Mouse (Mus musculus): ENCODE measurements at regions not wholly inside any gene's neighbourhood (a gene's known extent, or its start where the extent isn't known, plus 50 kb on each side); places are given as distances from the start of the nearest gene placed in this dataset.

- Histone ChIP-seq H3K9me3 (ENCODE audit: low read length) (no peaks in the 10 kb centered on the region), H3K4me2 (replicated peaks; ENCODE audit: low read depth, low read length) (no peak overlapping the region), H3K9ac (replicated peaks; ENCODE audit: low read depth) (no peak overlapping the region), H3K4me1 (ENCODE audit: insufficient read depth, low read depth, low read length) (no peaks in the 10 kb centered on the region), H3K27ac (ENCODE audit: low read length) (no peak overlapping the region), H3K4me3 (ENCODE audit: low read depth, low read length) (no peak overlapping the region), H3K27me3 (replicated peaks; ENCODE audit: insufficient read depth, low read length) (no peaks in the 10 kb centered on the region), H3K36me3 (ENCODE audit: insufficient read depth, low read length) (no peaks in the 10 kb centered on the region)
- ATAC-seq = no peak
- DNase-seq (ENCODE audit: low spot score) = no peak
- TF ChIP-seq EP300 (IDR thresholded peaks at IDR 0.05) = no peak
- TF ChIP-seq CTCF (IDR thresholded peaks at IDR 0.05) = no peak
- WGBS = 69% methylated on average over 9 of the region's 9 CpGs
Measured at GRCm38 (mm10) chr8:25324731-25325130, 500.6 kb upstream of the Adam5 start.

GRCm38 (mm10) chr8:25323643-25324420 is 499.7 kb upstream of the Adam5 start:
- ATAC-seq = peak; percentile 57
- no peak overlapping the region for H3K27ac ChIP-seq (ENCODE audit: low read length)
- 30% methylated on average over 19 of the region's 19 CpGs for WGBS

GRCm38 (mm10) chr8:25316383-25316782 is 492.2 kb upstream of the Adam5 start:
- Histone ChIP-seq H3K9me3 (ENCODE audit: low read length) (no peaks in the 10 kb centered on the region), H3K36me3 (ENCODE audit: insufficient read depth, low read length) (no peaks in the 10 kb centered on the region), H3K4me2 (replicated peaks; ENCODE audit: low read depth, low read length) (no peak overlapping the region), H3K4me1 (ENCODE audit: insufficient read depth, low read depth, low read length) (no peaks in the 10 kb centered on the region), H3K27ac (ENCODE audit: low read length) (no peak overlapping the region), H3K4me3 (ENCODE audit: low read depth, low read length) (no peak overlapping the region), H3K9ac (replicated peaks; ENCODE audit: low read depth) (no peak overlapping the region), H3K27me3 (replicated peaks; ENCODE audit: insufficient read depth, low read length) (no peaks in the 10 kb centered on the region)
- TF ChIP-seq EP300 (IDR thresholded peaks at IDR 0.05) (no peak), CTCF (IDR thresholded peaks at IDR 0.05) (no peak)
- ATAC-seq (no peak), DNase-seq (ENCODE audit: low spot score) (no peak)
- WGBS = 82% methylated on average over 4 of the region's 4 CpGs

More at GRCm38 (mm10) chr8:25323643-25324420, 499.7 kb upstream of the Adam5 start:
- no peaks in the 10 kb centered on the region for H3K9me3 ChIP-seq (ENCODE audit: low read length)
- no peak overlapping the region for H3K4me3 ChIP-seq (ENCODE audit: low read depth, low read length)
- DNase-seq (ENCODE audit: low spot score) = peak; percentile 55
- H3K36me3 ChIP-seq (ENCODE audit: insufficient read depth, low read length) = no peaks in the 10 kb centered on the region
- H3K9ac ChIP-seq (replicated peaks; ENCODE audit: low read depth) = no peak overlapping the region
- H3K27me3 ChIP-seq (replicated peaks; ENCODE audit: insufficient read depth, low read length) = no peaks in the 10 kb centered on the region
- H3K4me2 ChIP-seq (replicated peaks; ENCODE audit: low read depth, low read length) = no peak overlapping the region
- TF ChIP-seq EP300 (IDR thresholded peaks at IDR 0.05) = no peak
- no peak for TF ChIP-seq CTCF (IDR thresholded peaks at IDR 0.05)
- H3K4me1 ChIP-seq (ENCODE audit: insufficient read depth, low read depth, low read length) = no peaks in the 10 kb centered on the region

DNA sequence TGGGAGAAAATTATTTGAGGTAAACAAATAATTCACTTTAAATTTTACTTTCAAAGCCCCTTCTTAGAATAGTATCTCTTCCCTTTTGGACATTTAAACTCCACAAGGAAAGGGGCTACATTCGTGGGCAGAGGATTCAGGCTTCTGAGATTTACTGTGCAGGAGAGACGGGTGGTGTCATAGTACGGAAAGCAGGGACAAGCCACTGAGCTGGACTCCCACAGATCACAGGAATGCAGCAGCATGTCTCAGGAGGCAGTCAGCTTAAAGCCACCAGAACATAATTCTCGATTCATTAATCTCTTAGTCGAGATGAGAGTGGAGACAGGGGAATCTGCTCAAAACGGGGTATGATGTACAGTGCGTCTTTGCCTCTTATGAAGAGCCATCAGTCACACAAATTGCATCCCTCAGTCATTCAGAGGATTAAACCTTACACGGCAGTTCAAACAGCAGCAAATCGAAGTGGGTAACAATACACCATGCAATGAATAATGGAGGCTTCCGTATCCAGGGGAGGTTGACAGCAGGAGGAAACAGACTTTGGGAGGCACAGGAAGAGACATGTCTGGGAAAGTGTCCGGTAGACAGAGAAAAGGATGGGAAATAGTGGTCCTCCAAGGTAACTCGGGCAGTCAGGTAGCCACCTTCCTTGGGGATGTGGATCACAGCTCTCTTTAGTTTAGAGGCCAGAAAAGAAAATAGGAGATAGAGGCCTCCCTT is 487.8 kb upstream of the Adam5 start:
- WGBS = 48% methylated on average over 12 of the region's 12 CpGs

DNA sequence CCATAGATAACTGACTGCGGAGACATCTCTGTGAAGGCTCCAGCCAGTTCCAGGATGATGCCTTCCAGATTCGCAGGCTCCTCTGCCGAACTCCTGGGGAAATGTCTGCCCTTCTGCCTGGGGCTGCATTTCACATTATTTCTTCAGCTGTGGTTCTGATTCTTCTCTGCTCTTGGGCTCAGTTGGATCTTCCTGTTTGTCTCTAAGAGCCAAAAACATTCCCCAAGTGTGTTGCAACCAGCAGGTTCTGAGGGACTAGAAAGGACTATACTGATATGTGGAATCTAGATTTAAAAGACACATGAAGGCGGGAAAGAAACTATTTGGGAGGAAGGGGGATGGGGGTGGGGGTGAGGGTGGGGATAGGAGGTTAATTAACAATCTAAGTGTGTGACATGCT is 483.8 kb upstream of the Adam5 start:
- Histone ChIP-seq H3K4me3 (ENCODE audit: low read depth, low read length) (no peak overlapping the region), H3K4me1 (ENCODE audit: insufficient read depth, low read depth, low read length) (peaks cover 5% of the 10 kb centered on the region; the same call in 1 of the 2 replicates), H3K4me2 (replicated peaks; ENCODE audit: low read depth, low read length) (no peak overlapping the region), H3K9ac (replicated peaks; ENCODE audit: low read depth) (no peak overlapping the region), H3K27me3 (replicated peaks; ENCODE audit: insufficient read depth, low read length) (no peaks in the 10 kb centered on the region), H3K36me3 (ENCODE audit: insufficient read depth, low read length) (no peaks in the 10 kb centered on the region), H3K27ac (ENCODE audit: low read length) (no peak overlapping the region), H3K9me3 (ENCODE audit: low read length) (no peaks in the 10 kb centered on the region)
- 95% methylated on average over 4 of the region's 4 CpGs for whole genome bisulfite sequencing
- no peak for DNase-seq (ENCODE audit: low spot score)
- TF ChIP-seq CTCF (IDR thresholded peaks at IDR 0.05) = no peak
- TF ChIP-seq EP300 (IDR thresholded peaks at IDR 0.05) = no peak
- no peak for ATAC-seq

More for the DNA sequence above, 487.8 kb upstream of the Adam5 start:
- DNase-seq (ENCODE audit: low spot score) = no peak
- Histone ChIP-seq H3K4me2 (replicated peaks; ENCODE audit: low read depth, low read length) (no peak overlapping the region), H3K27me3 (replicated peaks; ENCODE audit: insufficient read depth, low read length) (no peaks in the 10 kb centered on the region), H3K9me3 (ENCODE audit: low read length) (no peaks in the 10 kb centered on the region), H3K27ac (ENCODE audit: low read length) (no peak overlapping the region), H3K9ac (replicated peaks; ENCODE audit: low read depth) (no peak overlapping the region), H3K4me3 (ENCODE audit: low read depth, low read length) (no peak overlapping the region), H3K36me3 (ENCODE audit: insufficient read depth, low read length) (no peaks in the 10 kb centered on the region), H3K4me1 (ENCODE audit: insufficient read depth, low read depth, low read length) (no peaks in the 10 kb centered on the region)
- ATAC-seq = no peak
- TF ChIP-seq EP300 (IDR thresholded peaks at IDR 0.05) = no peak
- no peak for TF ChIP-seq CTCF (IDR thresholded peaks at IDR 0.05)

GRCm38 (mm10) chr8:25307511-25307910 is 483.3 kb upstream of the Adam5 start:
- ATAC-seq (no peak), DNase-seq (ENCODE audit: low spot score) (no peak)
- H3K36me3 ChIP-seq (ENCODE audit: insufficient read depth, low read length) = no peaks in the 10 kb centered on the region
- no peak for TF ChIP-seq CTCF (IDR thresholded peaks at IDR 0.05)
- no peak for TF ChIP-seq EP300 (IDR thresholded peaks at IDR 0.05)
- WGBS = 67% methylated on average over 11 of the region's 11 CpGs
- H3K27ac ChIP-seq (ENCODE audit: low read length) = no peak overlapping the region
- H3K9ac ChIP-seq (replicated peaks; ENCODE audit: low read depth) = no peak overlapping the region
- peaks cover 5% of the 10 kb centered on the region; the same call in 1 of the 2 replicates for H3K4me1 ChIP-seq (ENCODE audit: insufficient read depth, low read depth, low read length)
- no peaks in the 10 kb centered on the region for H3K9me3 ChIP-seq (ENCODE audit: low read length)
- no peak overlapping the region for H3K4me3 ChIP-seq (ENCODE audit: low read depth, low read length)
- H3K27me3 ChIP-seq (replicated peaks; ENCODE audit: insufficient read depth, low read length) = no peaks in the 10 kb centered on the region
- H3K4me2 ChIP-seq (replicated peaks; ENCODE audit: low read depth, low read length) = no peak overlapping the region

Measured in lung, postnatal 0 days (tissue).